Mouse (Mus musculus) bone marrow macrophage, adult 2 months (primary cell): ENCODE measurements around the gene Gpc5.

ENCODE experiments used
- CTCF ChIP-seq: IDR thresholded peaks from 2 replicates; pipeline ENCODE4 v1.5.1; 2012; ENCODE audit warnings: low read depth, mild to moderate bottlenecking, low read length, moderate library complexity
- POLR2A ChIP-seq: IDR thresholded peaks from 2 replicates; pipeline ENCODE4 v1.6.1; 2012; ENCODE audit warnings: mild to moderate bottlenecking, low read depth, low read length, borderline replicate concordance

GRCm38 (mm10) chr14:115844773-115845427 lies 752.9 kb downstream of the Gpc5 start:
- TF ChIP-seq POLR2A (no peak), CTCF (no peak)
